Mouse (Mus musculus): Measurements from ENCODE around the gene Snx30. TPM values are rescaled to one million over a fixed set of nuclear protein-coding genes. Genes with fewer than 3 reads are reported as not detected.

Gene Snx30
- polyA plus RNA-seq, 1 experiment from 2014 or later: 3.5 TPM

- H3K4me3 ChIP-seq (ENCODE audit: low read depth, low read length): no peak overlapping the region
- H3K36me3 ChIP-seq (replicated peaks; ENCODE audit: insufficient read depth, low read length): peaks cover 23% of the 10 kb centered on the region
- no peaks in the 10 kb centered on the region for H3K27me3 ChIP-seq (ENCODE audit: insufficient read depth, low read length)
- TF ChIP-seq CTCF (IDR thresholded peaks at IDR 0.05; ENCODE audit: low read depth) (no peak), EP300 (IDR thresholded peaks at IDR 0.05; ENCODE audit: low read depth) (no peak)
- H3K4me2 ChIP-seq (ENCODE audit: low read depth, low read length): no peak overlapping the region
- ATAC-seq: no peak
- no peaks in the 10 kb centered on the region for H3K4me1 ChIP-seq (ENCODE audit: insufficient read depth)
- no peak overlapping the region for H3K27ac ChIP-seq (ENCODE audit: low read depth)
- WGBS (ENCODE audit: insufficient replicate concordance): 76% methylated on average over 2 of the region's 2 CpGs
- H3K9ac ChIP-seq (replicated peaks): no peak overlapping the region
- H3K9me3 ChIP-seq (ENCODE audit: low read length): no peaks in the 10 kb centered on the region
- no peak for DNase-seq
These were observed 71.4 kb downstream of the Snx30 start for GRCm38 (mm10) chr4:59877025-59877424.

- Histone ChIP-seq H3K4me2 (ENCODE audit: low read depth, low read length) (no peak overlapping the region), H3K4me3 (ENCODE audit: low read depth, low read length) (no peak overlapping the region), H3K36me3 (replicated peaks; ENCODE audit: insufficient read depth, low read length) (peaks cover 28% of the 10 kb centered on the region), H3K27ac (ENCODE audit: low read depth) (no peak overlapping the region), H3K4me1 (ENCODE audit: insufficient read depth) (no peaks in the 10 kb centered on the region), H3K9me3 (ENCODE audit: low read length) (no peaks in the 10 kb centered on the region), H3K9ac (replicated peaks) (no peak overlapping the region), H3K27me3 (ENCODE audit: insufficient read depth, low read length) (no peaks in the 10 kb centered on the region)
- WGBS (ENCODE audit: insufficient replicate concordance): 70% methylated on average over 8 of the region's 8 CpGs
- TF ChIP-seq EP300 (IDR thresholded peaks at IDR 0.05; ENCODE audit: low read depth) (no peak), CTCF (IDR thresholded peaks at IDR 0.05; ENCODE audit: low read depth) (no peak)
- ATAC-seq (no peak), DNase-seq (no peak)
These were observed 73.0 kb downstream of the Snx30 start for GRCm38 (mm10) chr4:59878595-59878994.

- no peak for TF ChIP-seq EP300 (IDR thresholded peaks at IDR 0.05; ENCODE audit: low read depth)
- TF ChIP-seq CTCF (IDR thresholded peaks at IDR 0.05; ENCODE audit: low read depth): no peak
- Histone ChIP-seq H3K27ac (ENCODE audit: low read depth) (no peak overlapping the region), H3K9me3 (ENCODE audit: low read length) (no peaks in the 10 kb centered on the region), H3K27me3 (ENCODE audit: insufficient read depth, low read length) (no peaks in the 10 kb centered on the region), H3K4me3 (ENCODE audit: low read depth, low read length) (no peak overlapping the region), H3K36me3 (replicated peaks; ENCODE audit: insufficient read depth, low read length) (peaks cover 28% of the 10 kb centered on the region), H3K9ac (replicated peaks) (no peak overlapping the region), H3K4me2 (ENCODE audit: low read depth, low read length) (no peak overlapping the region), H3K4me1 (ENCODE audit: insufficient read depth) (peaks cover 4% of the 10 kb centered on the region; the same call in 1 of the 2 replicates)
- ATAC-seq (no peak), DNase-seq (no peak)
- 78% methylated on average over 3 of the region's 3 CpGs for WGBS (ENCODE audit: insufficient replicate concordance)
These were observed 73.8 kb downstream of the Snx30 start for GRCm38 (mm10) chr4:59879444-59879843.

- Histone ChIP-seq H3K4me1 (ENCODE audit: insufficient read depth) (peaks cover 4% of the 10 kb centered on the region; the same call in 1 of the 2 replicates), H3K4me3 (ENCODE audit: low read depth, low read length) (no peak overlapping the region), H3K27me3 (ENCODE audit: insufficient read depth, low read length) (no peaks in the 10 kb centered on the region), H3K9ac (replicated peaks) (no peak overlapping the region), H3K27ac (ENCODE audit: low read depth) (no peak overlapping the region), H3K4me2 (ENCODE audit: low read depth, low read length) (no peak overlapping the region), H3K9me3 (ENCODE audit: low read length) (no peaks in the 10 kb centered on the region), H3K36me3 (replicated peaks; ENCODE audit: insufficient read depth, low read length) (peaks cover 34% of the 10 kb centered on the region)
- ATAC-seq: no peak
- TF ChIP-seq CTCF (IDR thresholded peaks at IDR 0.05; ENCODE audit: low read depth) (no peak), EP300 (IDR thresholded peaks at IDR 0.05; ENCODE audit: low read depth) (no peak)
- DNase-seq: no peak
- WGBS (ENCODE audit: insufficient replicate concordance): 87% methylated on average over 5 of the region's 5 CpGs
These were observed 75.1 kb downstream of the Snx30 start for GRCm38 (mm10) chr4:59880725-59881124.

- no peaks in the 10 kb centered on the region for H3K9me3 ChIP-seq (ENCODE audit: low read length)
- ATAC-seq (no peak), DNase-seq (no peak)
- peaks cover 4% of the 10 kb centered on the region; the same call in 1 of the 2 replicates for H3K4me1 ChIP-seq (ENCODE audit: insufficient read depth)
- H3K36me3 ChIP-seq (replicated peaks; ENCODE audit: insufficient read depth, low read length): peaks cover 34% of the 10 kb centered on the region
- WGBS (ENCODE audit: insufficient replicate concordance): 89% methylated on average over 2 of the region's 2 CpGs
- no peak overlapping the region for H3K4me3 ChIP-seq (ENCODE audit: low read depth, low read length)
- no peak overlapping the region for H3K4me2 ChIP-seq (ENCODE audit: low read depth, low read length)
- TF ChIP-seq EP300 (IDR thresholded peaks at IDR 0.05; ENCODE audit: low read depth): no peak
- no peak for TF ChIP-seq CTCF (IDR thresholded peaks at IDR 0.05; ENCODE audit: low read depth)
- no peak overlapping the region for H3K9ac ChIP-seq (replicated peaks)
- no peaks in the 10 kb centered on the region for H3K27me3 ChIP-seq (ENCODE audit: insufficient read depth, low read length)
- H3K27ac ChIP-seq (ENCODE audit: low read depth): no peak overlapping the region
These were observed 75.6 kb downstream of the Snx30 start for GRCm38 (mm10) chr4:59881210-59881609.

- Histone ChIP-seq H3K4me3 (ENCODE audit: low read depth, low read length) (no peak overlapping the region), H3K36me3 (replicated peaks; ENCODE audit: insufficient read depth, low read length) (peaks cover 34% of the 10 kb centered on the region), H3K4me1 (ENCODE audit: insufficient read depth) (peaks cover 4% of the 10 kb centered on the region; the same call in 1 of the 2 replicates), H3K27ac (ENCODE audit: low read depth) (no peak overlapping the region), H3K9ac (replicated peaks) (no peak overlapping the region), H3K9me3 (ENCODE audit: low read length) (no peaks in the 10 kb centered on the region), H3K4me2 (ENCODE audit: low read depth, low read length) (no peak overlapping the region), H3K27me3 (ENCODE audit: insufficient read depth, low read length) (no peaks in the 10 kb centered on the region)
- TF ChIP-seq EP300 (IDR thresholded peaks at IDR 0.05; ENCODE audit: low read depth) (no peak), CTCF (IDR thresholded peaks at IDR 0.05; ENCODE audit: low read depth) (no peak)
- ATAC-seq (no peak), DNase-seq (no peak)
- WGBS (ENCODE audit: insufficient replicate concordance): 62% methylated on average over 6 of the region's 6 CpGs
These were observed 78.6 kb downstream of the Snx30 start for GRCm38 (mm10) chr4:59884136-59884696.

Measured in liver, postnatal 0 days (tissue).